Mouse (Mus musculus): Measurements from ENCODE around the gene Dhx16.

DNA sequence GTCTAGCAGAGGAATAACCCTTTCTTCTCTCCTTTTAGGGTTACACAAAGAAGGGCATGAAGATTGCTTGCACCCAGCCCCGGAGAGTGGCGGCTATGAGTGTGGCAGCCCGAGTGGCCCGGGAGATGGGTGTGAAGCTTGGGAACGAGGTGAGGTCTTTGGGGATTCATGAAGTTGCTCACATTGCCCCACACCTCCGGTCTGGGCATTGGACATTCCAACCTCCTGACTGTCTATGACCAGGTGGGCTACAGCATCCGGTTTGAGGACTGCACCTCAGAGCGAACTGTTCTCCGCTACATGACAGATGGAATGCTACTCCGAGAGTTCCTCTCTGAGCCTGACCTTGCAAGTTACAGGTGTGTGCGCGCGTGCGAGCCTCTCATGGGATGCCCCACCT is 4.2 kb downstream of the Dhx16 start:
- TF ChIP-seq FLI1 (IDR thresholded peaks at IDR 0.05; ENCODE audit: low read length) = no peak
- no peak for TF ChIP-seq GATA1 (IDR thresholded peaks at IDR 0.05; ENCODE audit: borderline replicate concordance, low read length)

Data from megakaryocyte, embryonic 14.5 days (primary cell).